Mouse (Mus musculus) E14TG2a.4 (cell line): ENCODE data around the gene Gdf10.

Experiments
- H3K27me3 ChIP-seq: 2 replicates; pipeline ENCODE4 v1.6.1; 2014; ENCODE audit warnings: low read length, control low read depth; ENCODE audit not compliant: insufficient read depth
- H3K36me3 ChIP-seq: 2 replicates; pipeline ENCODE4 v1.6.1; 2014; ENCODE audit warnings: low read length, control low read depth; ENCODE audit not compliant: insufficient read depth
- H3K4me1 ChIP-seq: replicated peaks from 2 replicates; pipeline ENCODE4 v1.6.1; 2014; ENCODE audit warnings: low read depth, low read length, control low read depth
- H3K4me3 ChIP-seq: replicated peaks from 2 replicates; pipeline ENCODE4 v1.5.1; 2014; ENCODE audit warnings: mild to moderate bottlenecking, low read length
- H3K9me3 ChIP-seq: 2 replicates; pipeline ENCODE4 v1.6.1; 2014; ENCODE audit warnings: low read length, control low read depth
- CTCF ChIP-seq: conservative IDR thresholded peaks from 2 replicates; pipeline ENCODE4 v1.5.1; 2014; ENCODE audit warnings: low read length
- NANOG ChIP-seq: IDR thresholded peaks from 2 replicates; pipeline ENCODE4 v1.6.1; 2014; ENCODE audit warnings: borderline replicate concordance, low read length, mixed read lengths
- POU5F1 ChIP-seq: IDR thresholded peaks from 2 replicates; pipeline ENCODE4 v1.6.1; 2014; ENCODE audit warnings: low read length, borderline replicate concordance

The Gdf10 gene

GRCm38 (mm10) chr14:33931853-33932252 is 8.5 kb downstream of the Gdf10 start:
- TF ChIP-seq POU5F1 (no peak), CTCF (no peak), NANOG (no peak)
- Histone ChIP-seq H3K36me3 (no peaks in the 10 kb centered on the region), H3K4me3 (peak overlapping the region; percentile 49), H3K4me1 (peaks cover 9% of the 10 kb centered on the region; the same call in 1 of the 2 replicates), H3K27me3 (peaks cover 75% of the 10 kb centered on the region), H3K9me3 (peaks cover 5% of the 10 kb centered on the region; the same call in 1 of the 2 replicates)

- Histone ChIP-seq H3K36me3 (no peaks in the 10 kb centered on the region), H3K9me3 (peaks cover 5% of the 10 kb centered on the region; the same call in 1 of the 2 replicates), H3K4me3 (no peak overlapping the region), H3K4me1 (peaks cover 9% of the 10 kb centered on the region; the same call in 1 of the 2 replicates), H3K27me3 (peaks cover 65% of the 10 kb centered on the region)
- TF ChIP-seq CTCF (0 out of 2 replicates have a peak, but pooled peaks have one; percentile 10), POU5F1 (no peak), NANOG (no peak)
Measured at GRCm38 (mm10) chr14:33932935-33933703, 9.7 kb downstream of the Gdf10 start.

- peaks cover 9% of the 10 kb centered on the region; the same call in 1 of the 2 replicates for H3K4me1 ChIP-seq
- H3K4me3 ChIP-seq: no peak overlapping the region
- H3K9me3 ChIP-seq: peaks cover 5% of the 10 kb centered on the region; the same call in 1 of the 2 replicates
- TF ChIP-seq CTCF: peak; percentile 77
- no peak for TF ChIP-seq POU5F1
- no peak for TF ChIP-seq NANOG
- no peaks in the 10 kb centered on the region for H3K36me3 ChIP-seq
- peaks cover 57% of the 10 kb centered on the region for H3K27me3 ChIP-seq
Measured at GRCm38 (mm10) chr14:33933778-33934317, 10.5 kb downstream of the Gdf10 start.

GRCm38 (mm10) chr14:33939117-33939516 is 15.7 kb downstream of the Gdf10 start:
- Histone ChIP-seq H3K36me3 (no peaks in the 10 kb centered on the region), H3K9me3 (no peaks in the 10 kb centered on the region), H3K4me1 (peaks cover 7% of the 10 kb centered on the region), H3K4me3 (no peak overlapping the region), H3K27me3 (peaks cover 28% of the 10 kb centered on the region)
- no peak for TF ChIP-seq NANOG
- no peak for TF ChIP-seq POU5F1
- peak; percentile 39 for TF ChIP-seq CTCF

- Histone ChIP-seq H3K4me3 (no peak within 1 kb of the TSS; the same call in 1 of the 2 replicates), H3K36me3 (no peaks in the 10 kb centered on the region), H3K9me3 (0 out of 2 replicates have a peak, but pooled peaks cover 3% of the 10 kb centered on the region), H3K4me1 (peaks cover 7% of the 10 kb centered on the region), H3K27me3 (peaks cover 30% of the 10 kb centered on the region)
- no peak for TF ChIP-seq CTCF
Measured at GRCm38 (mm10) chr14:33940739-33941138, 17.4 kb downstream of the Gdf10 start, which contains the start of gene Gdf2. Gdf2 (plus strand) TSS chr14:33941039.

GRCm38 (mm10) chr14:33942222-33942621 is 18.8 kb downstream of the Gdf10 start:
- H3K4me3 ChIP-seq: no peak overlapping the region
- no peaks in the 10 kb centered on the region for H3K36me3 ChIP-seq
- H3K27me3 ChIP-seq: peaks cover 27% of the 10 kb centered on the region
- 0 out of 2 replicates have a peak, but pooled peaks cover 3% of the 10 kb centered on the region for H3K9me3 ChIP-seq
- no peak for TF ChIP-seq NANOG
- no peak for TF ChIP-seq CTCF
- no peak for TF ChIP-seq POU5F1
- peaks cover 7% of the 10 kb centered on the region for H3K4me1 ChIP-seq

- no peak overlapping the region for H3K4me3 ChIP-seq
- no peaks in the 10 kb centered on the region for H3K36me3 ChIP-seq
- TF ChIP-seq POU5F1: no peak
- TF ChIP-seq NANOG: no peak
- TF ChIP-seq CTCF: no peak
- peaks cover 4% of the 10 kb centered on the region; the same call in 1 of the 2 replicates for H3K4me1 ChIP-seq
- 0 out of 2 replicates have a peak, but pooled peaks cover 3% of the 10 kb centered on the region for H3K9me3 ChIP-seq
- H3K27me3 ChIP-seq: peaks cover 18% of the 10 kb centered on the region
Measured at GRCm38 (mm10) chr14:33946125-33946524, 22.7 kb downstream of the Gdf10 start.

GRCm38 (mm10) chr14:33952233-33952981 is 29.0 kb downstream of the Gdf10 start:
- Histone ChIP-seq H3K4me1 (peaks cover 12% of the 10 kb centered on the region), H3K9me3 (no peaks in the 10 kb centered on the region), H3K4me3 (no peak overlapping the region), H3K36me3 (no peaks in the 10 kb centered on the region), H3K27me3 (peaks cover 36% of the 10 kb centered on the region)
- TF ChIP-seq POU5F1 (no peak), CTCF (peak; percentile 23; the same call in 1 of the 2 replicates)
